Mouse (Mus musculus) ovary, adult 10 weeks (tissue): ENCODE measurements around the gene Olfr1130. TPM values are rescaled to one million over a fixed set of nuclear protein-coding genes. Genes with fewer than 3 reads are reported as not detected.

Experiments used
- polyA plus RNA-seq: library from polyadenylated mRNA; stranded (reverse); fragments of 350-450 nt; fragmentation: Illumina TruSeq; extraction: RNeasy Lipid Tissue Mini Kit (QIAGEN cat#74804); gene quantifications from one replicate; pipeline ENCODE4 v1.2.3, GENCODE M21; 2014

The Olfr1130 gene
- not detected for polyA plus RNA-seq

DNA sequence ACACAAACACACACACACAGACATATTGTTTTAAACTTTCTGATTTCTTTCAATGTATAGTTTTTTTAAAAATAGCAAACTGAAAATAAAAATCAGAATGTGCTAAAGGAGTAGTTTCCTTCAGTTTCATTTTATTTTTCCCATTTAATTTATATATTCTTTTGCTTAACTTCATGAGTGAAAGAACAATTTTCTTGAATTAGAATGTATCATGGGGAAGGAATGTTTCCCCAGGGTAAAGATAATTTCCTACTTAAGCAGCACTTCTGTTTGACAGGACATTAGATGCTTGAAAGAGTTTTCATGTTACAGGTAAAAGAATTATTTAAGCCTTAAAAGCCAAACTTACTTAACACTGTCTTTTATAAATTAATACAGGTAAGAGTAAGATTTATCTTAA is at the start of gene Olfr1130:
Gene Olfr1130, plus strand, starts transcription at position 301 of the 400 bp plus-strand sequence.

DNA sequence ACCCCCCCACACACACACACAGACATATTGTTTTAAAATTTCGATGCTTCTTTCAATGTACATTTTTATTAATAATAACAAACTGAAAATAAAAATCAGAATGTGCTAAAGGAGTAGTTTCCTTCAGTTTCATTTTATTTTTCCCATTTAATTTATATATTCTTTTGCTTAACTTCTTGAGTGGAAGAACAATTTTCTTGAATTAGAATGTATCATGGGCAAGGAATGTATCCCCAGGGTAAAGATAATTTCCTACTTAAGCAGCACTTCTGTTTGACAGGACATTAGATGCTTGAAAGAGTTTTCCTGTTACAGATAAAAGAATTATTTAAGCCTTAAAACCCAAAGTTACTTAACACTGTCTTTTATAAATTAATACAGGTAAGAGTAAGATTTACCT is 32.4 kb upstream of the Olfr1130 start, which contains the start of gene Olfr1129:
Gene Olfr1129, plus strand, starts transcription at position 301 of the 400 bp plus-strand sequence.

DNA sequence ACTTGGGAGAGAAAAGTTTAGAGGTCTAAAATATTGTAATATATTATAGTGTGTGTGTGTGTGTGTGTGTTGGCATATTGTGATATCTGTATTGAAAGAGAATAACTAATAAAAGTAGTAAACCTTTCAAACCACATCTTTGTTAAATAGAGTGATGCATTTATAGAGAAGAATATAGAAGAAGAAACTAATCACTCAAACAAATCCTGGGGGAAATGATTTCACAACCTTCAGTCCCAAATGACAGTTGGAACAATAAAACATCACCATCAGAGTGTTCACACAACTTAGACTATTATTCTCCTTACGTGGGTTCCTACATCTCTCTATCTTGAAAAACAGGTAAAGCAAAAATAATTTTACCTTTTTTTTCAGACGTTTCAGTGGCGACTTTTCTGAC is 20.8 kb downstream of the Olfr1130 start, which contains the start of gene Olfr1131:
Gene Olfr1131, plus strand, starts transcription at position 301 of the 400 bp plus-strand sequence.

DNA sequence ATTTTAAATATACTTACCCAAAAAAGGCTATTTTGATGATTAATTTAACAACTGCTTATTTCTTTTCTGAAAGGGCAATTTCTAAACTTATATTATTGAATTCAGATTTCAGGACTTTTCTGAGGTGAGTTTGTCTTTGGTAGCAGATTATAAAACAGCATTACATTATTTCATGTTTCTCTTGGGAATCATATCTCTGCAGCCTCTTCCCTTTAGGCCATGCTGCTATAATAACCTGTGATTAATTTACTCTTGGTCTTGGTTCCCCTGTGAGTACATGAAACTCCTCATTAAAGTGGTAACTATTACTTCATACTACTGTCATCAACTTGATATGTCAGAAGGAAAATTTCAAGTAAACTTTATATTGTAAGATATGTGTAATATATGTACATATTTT is 31.4 kb downstream of the Olfr1130 start, which contains the start of gene Olfr1132:
Gene Olfr1132, minus strand, starts transcription at position 101 of the 400 bp plus-strand sequence.

DNA sequence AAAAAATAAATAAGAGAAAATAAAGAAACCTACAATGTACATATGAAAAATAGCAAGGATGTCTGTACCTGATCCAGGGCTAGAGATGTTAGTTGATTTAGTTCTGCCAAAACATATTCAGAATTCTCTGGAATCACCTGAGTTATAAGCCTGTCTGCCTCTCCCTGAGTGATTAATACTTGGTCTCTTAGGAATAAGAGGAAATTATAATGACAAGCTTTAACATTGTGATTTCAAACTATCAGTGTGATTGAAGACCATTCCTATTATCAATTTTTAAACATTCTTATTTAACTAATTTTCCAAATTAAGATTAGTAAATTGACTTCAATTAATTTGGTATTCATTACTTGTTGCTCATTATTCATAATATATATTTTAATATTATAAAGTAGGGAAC is 41.3 kb downstream of the Olfr1130 start, which contains the start of gene Olfr1133:
Gene Olfr1133, minus strand, starts transcription at position 101 of the 400 bp plus-strand sequence.

DNA sequence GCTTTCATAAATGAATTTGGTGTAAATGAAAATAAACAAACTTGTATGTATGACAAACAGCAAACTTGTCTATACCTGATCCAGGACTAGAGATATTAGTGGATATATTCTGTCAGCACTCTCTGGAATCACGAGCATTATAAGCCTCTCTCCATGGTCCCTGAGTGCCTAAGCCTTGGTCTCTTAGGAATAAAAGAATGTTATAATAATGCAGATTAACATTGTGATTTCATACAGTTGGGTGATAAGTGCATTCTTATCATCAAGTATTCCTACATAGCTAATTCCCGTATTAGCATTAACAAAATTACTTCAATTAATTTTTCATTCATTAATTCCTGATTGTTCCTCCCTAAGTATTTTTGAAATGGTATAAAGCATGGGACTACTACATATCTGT is 52.3 kb downstream of the Olfr1130 start, which contains the start of gene Olfr1134:
Gene Olfr1134, minus strand, starts transcription at position 101 of the 400 bp plus-strand sequence.

Other genes with a start within 250 kb of the Olfr1130 start
- not detected for gene Olfr1121, start 236.3 kb upstream of the Olfr1130 start, polyA plus RNA-seq
- gene Olfr1122, start 220.4 kb upstream of the Olfr1130 start, polyA plus RNA-seq = not detected
- not detected for gene Olfr1123, start 189.6 kb upstream of the Olfr1130 start, polyA plus RNA-seq
- gene Olfr1124, start 175.9 kb upstream of the Olfr1130 start, polyA plus RNA-seq = not detected
- gene Olfr1126, start 152.2 kb upstream of the Olfr1130 start, polyA plus RNA-seq = not detected
- not detected for gene Pramel7, start 109.1 kb upstream of the Olfr1130 start, polyA plus RNA-seq
- not detected for gene Pramel6, start 99.6 kb upstream of the Olfr1130 start, polyA plus RNA-seq
- gene Olfr153, start 74.4 kb upstream of the Olfr1130 start, polyA plus RNA-seq = not detected
- not detected for gene Olfr1128, start 60.7 kb upstream of the Olfr1130 start, polyA plus RNA-seq
- gene Olfr1129, start 32.3 kb upstream of the Olfr1130 start, polyA plus RNA-seq = not detected
- gene Olfr1131, start 20.9 kb downstream of the Olfr1130 start, polyA plus RNA-seq = not detected
- gene Olfr1132, start 31.3 kb downstream of the Olfr1130 start, polyA plus RNA-seq = not detected
- not detected for gene Olfr1133, start 41.2 kb downstream of the Olfr1130 start, polyA plus RNA-seq
- gene Olfr1134, start 52.2 kb downstream of the Olfr1130 start, polyA plus RNA-seq = not detected
- not detected for gene Olfr1135, start 67.5 kb downstream of the Olfr1130 start, polyA plus RNA-seq
- not detected for gene Olfr1136, start 87.7 kb downstream of the Olfr1130 start, polyA plus RNA-seq
- not detected for gene Olfr1137, start 107.0 kb downstream of the Olfr1130 start, polyA plus RNA-seq
- gene Olfr1138, start 133.8 kb downstream of the Olfr1130 start, polyA plus RNA-seq = not detected
- gene Olfr1140, start 137.5 kb downstream of the Olfr1130 start, polyA plus RNA-seq = not detected
- not detected for gene Olfr1141, start 147.8 kb downstream of the Olfr1130 start, polyA plus RNA-seq
- not detected for gene Olfr152, start 173.3 kb downstream of the Olfr1130 start, polyA plus RNA-seq
- gene Olfr1143, start 194.4 kb downstream of the Olfr1130 start, polyA plus RNA-seq = not detected
- not detected for gene Olfr1145, start 203.6 kb downstream of the Olfr1130 start, polyA plus RNA-seq
- not detected for gene Olfr1148, start 224.3 kb downstream of the Olfr1130 start, polyA plus RNA-seq
- gene Olfr1150-ps1, start 237.8 kb downstream of the Olfr1130 start, polyA plus RNA-seq = not detected
- not detected for gene Olfr1151, start 249.7 kb downstream of the Olfr1130 start, polyA plus RNA-seq